Mouse (Mus musculus): ENCODE measurements at regions not wholly inside any gene's neighbourhood (a gene's known extent, or its start where the extent isn't known, plus 50 kb on each side); places are given as distances from the start of the nearest gene placed in this dataset.
A peak's percentile ranks its signal among the peaks of the same experiment; 100 is the strongest.

DNA sequence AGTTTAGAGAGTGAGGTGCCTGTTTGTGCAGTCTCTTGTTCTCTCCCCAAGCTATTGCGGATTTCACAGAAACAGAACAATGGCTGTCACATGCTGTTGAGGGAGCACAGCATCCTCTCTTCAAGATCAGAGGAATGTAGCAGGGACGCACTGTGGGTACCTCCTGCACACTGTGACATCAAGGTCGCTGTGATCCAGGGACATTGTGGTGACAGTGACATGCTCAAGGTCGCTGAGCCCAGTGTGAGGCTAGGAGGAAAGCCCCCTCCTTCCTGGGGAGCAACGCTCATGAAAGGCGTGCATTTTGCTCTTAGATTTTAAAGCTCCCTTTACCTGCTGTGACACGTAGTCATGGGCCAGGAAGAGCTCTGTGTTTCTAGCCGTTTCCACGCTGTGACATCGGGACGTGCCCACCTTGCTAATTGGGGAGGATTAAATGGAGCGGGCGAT is 248.5 kb upstream of the Myt1l start:
- no peaks in the 10 kb centered on the region for H3K4me1 ChIP-seq (replicated peaks; ENCODE audit: control insufficient read depth, insufficient read depth, low read length)
- H3K4me3 ChIP-seq (ENCODE audit: control insufficient read depth, insufficient read depth, low read length) = no peak overlapping the region
- H3K36me3 ChIP-seq (ENCODE audit: control insufficient read depth, insufficient read depth, low read length) = no peaks in the 10 kb centered on the region
- DNase-seq = no peak
- 15% methylated on average over 13 of the region's 13 CpGs for WGBS
- TF ChIP-seq CTCF (IDR thresholded peaks at IDR 0.05; ENCODE audit: borderline replicate concordance, control insufficient read depth, extremely low read depth, insufficient read depth, low read length, poor library complexity) (no peak), POLR2A (IDR thresholded peaks at IDR 0.05; ENCODE audit: control insufficient read depth, extremely low read depth, insufficient read depth, low read length, poor library complexity) (no peak)
- H3K27ac ChIP-seq (ENCODE audit: control insufficient read depth, insufficient read depth, low read length) = no peak overlapping the region
- no peaks in the 10 kb centered on the region for H3K27me3 ChIP-seq (ENCODE audit: control insufficient read depth, insufficient read depth, low read length)

GRCm38 (mm10) chr12:29280081-29280788 is 247.9 kb upstream of the Myt1l start:
- H3K4me1 ChIP-seq (replicated peaks; ENCODE audit: control insufficient read depth, insufficient read depth, low read length) = no peaks in the 10 kb centered on the region
- H3K27ac ChIP-seq (ENCODE audit: control insufficient read depth, insufficient read depth, low read length) = no peak overlapping the region
- no peaks in the 10 kb centered on the region for H3K27me3 ChIP-seq (ENCODE audit: control insufficient read depth, insufficient read depth, low read length)
- H3K4me3 ChIP-seq (ENCODE audit: control insufficient read depth, insufficient read depth, low read length) = no peak overlapping the region
- DNase-seq = no peak
- no peaks in the 10 kb centered on the region for H3K36me3 ChIP-seq (ENCODE audit: control insufficient read depth, insufficient read depth, low read length)
- TF ChIP-seq POLR2A (IDR thresholded peaks at IDR 0.05; ENCODE audit: control insufficient read depth, extremely low read depth, insufficient read depth, low read length, poor library complexity) (no peak), CTCF (IDR thresholded peaks at IDR 0.05; ENCODE audit: borderline replicate concordance, control insufficient read depth, extremely low read depth, insufficient read depth, low read length, poor library complexity) (no peak)
- WGBS = 30% methylated on average over 9 of the region's 9 CpGs

DNA sequence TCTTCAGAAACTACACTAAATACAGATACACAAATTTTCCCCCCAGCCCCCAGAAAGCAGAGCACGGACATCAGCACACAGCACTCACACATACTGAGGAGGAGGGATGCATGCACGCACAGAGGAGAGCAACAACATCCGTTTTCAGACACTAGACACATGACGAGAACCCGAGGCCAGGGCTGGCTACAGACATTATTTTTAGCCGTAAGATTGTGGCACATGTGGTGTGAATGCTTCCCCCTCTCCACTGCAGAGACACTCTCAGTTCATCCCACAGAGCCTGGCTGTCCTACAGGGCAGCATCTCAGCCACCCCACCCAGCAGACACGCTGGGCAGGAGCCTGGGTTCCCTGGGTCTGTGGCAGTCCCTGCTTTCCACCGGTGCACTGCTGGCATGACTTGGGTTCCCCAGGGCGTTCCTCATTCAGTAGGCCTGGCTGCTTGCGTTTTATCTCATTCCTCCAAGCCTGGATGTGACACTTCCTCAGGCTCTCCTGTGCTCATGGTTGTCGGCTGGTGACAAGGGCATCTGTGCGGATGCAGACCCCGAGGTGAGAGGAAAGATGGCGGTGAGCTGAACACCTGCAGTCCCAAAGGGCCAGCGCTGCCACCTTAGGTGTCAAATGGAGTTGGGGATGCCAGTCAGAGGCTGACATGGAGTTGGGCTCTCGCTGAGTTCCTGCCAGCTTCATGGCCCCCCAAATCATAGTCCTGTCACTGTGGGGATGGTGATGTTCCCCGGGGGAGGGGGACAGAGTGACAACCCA is 247.1 kb upstream of the Myt1l start:
- WGBS = 64% methylated on average over 17 of the region's 17 CpGs
- H3K27ac ChIP-seq (ENCODE audit: control insufficient read depth, insufficient read depth, low read length) = no peak overlapping the region
- no peaks in the 10 kb centered on the region for H3K4me1 ChIP-seq (replicated peaks; ENCODE audit: control insufficient read depth, insufficient read depth, low read length)
- no peaks in the 10 kb centered on the region for H3K36me3 ChIP-seq (ENCODE audit: control insufficient read depth, insufficient read depth, low read length)
- H3K4me3 ChIP-seq (ENCODE audit: control insufficient read depth, insufficient read depth, low read length) = no peak overlapping the region
- TF ChIP-seq CTCF (IDR thresholded peaks at IDR 0.05; ENCODE audit: borderline replicate concordance, control insufficient read depth, extremely low read depth, insufficient read depth, low read length, poor library complexity) = no peak
- TF ChIP-seq POLR2A (IDR thresholded peaks at IDR 0.05; ENCODE audit: control insufficient read depth, extremely low read depth, insufficient read depth, low read length, poor library complexity) = no peak
- H3K27me3 ChIP-seq (ENCODE audit: control insufficient read depth, insufficient read depth, low read length) = no peaks in the 10 kb centered on the region
- no peak for DNase-seq

DNA sequence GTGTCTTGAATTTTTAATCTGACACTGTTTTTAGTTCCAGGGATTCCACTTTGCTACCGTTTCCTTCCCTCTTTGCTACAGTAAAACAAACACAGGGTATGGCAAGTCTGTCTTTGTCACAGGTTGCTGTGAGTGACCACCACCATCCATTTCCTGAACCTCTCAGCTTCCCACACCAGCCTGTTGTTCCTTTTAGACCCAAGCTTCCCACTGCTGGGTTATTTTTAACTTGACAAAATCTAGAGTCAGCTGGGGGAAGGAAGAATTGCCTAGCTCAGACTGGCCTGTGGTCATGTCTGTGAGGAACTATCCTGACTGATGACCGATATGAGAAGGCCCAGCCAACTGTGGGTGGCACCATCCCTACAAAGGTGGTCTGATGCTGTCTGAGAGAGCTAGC is 239.4 kb upstream of the Myt1l start:
- Histone ChIP-seq H3K27ac (ENCODE audit: control insufficient read depth, insufficient read depth, low read length) (no peak overlapping the region), H3K27me3 (ENCODE audit: control insufficient read depth, insufficient read depth, low read length) (no peaks in the 10 kb centered on the region)
- WGBS = 44% methylated on average over 2 of the region's 2 CpGs

DNA sequence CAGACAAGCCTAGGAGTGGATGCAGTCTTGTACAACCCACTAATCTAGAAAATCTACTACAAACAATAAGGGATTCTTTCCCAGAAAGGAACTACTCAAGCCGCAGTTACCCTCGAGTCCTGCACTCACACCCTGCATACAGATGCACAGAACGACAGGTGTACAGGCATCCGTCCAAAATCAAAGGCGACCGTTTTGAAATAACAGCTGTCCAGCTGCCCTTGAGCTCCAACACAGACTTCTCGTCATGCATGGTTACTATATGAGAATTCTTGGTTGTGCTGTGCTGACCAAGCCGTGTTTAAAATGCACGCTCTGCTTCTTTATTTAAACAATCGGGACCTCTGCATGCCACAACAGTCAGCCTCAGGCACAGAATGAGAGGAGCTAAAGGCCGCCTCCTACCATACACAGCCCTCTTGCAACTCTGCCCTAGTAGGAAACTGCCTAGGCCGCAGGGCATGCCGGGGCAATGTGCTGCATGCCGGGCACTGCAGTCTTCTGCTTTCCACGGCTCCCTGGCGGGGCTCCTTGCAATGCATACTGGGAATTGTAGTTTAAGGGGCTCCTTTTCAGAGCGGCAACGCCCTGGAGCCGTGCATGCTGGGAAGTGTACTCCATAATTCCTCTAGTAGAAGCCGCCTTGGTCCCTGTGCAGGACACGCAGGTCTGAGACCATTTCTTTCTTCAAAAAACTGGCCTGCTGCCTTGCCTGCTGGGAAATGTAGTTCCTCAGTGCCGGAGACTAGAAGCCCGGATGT is 237.4 kb upstream of the Myt1l start:
- WGBS = 27% methylated on average over 23 of the region's 23 CpGs
- DNase-seq = peak; percentile 67
- Histone ChIP-seq H3K27ac (ENCODE audit: control insufficient read depth, insufficient read depth, low read length) (no peak overlapping the region; the same call in 1 of the 2 replicates), H3K27me3 (ENCODE audit: control insufficient read depth, insufficient read depth, low read length) (no peaks in the 10 kb centered on the region), H3K36me3 (ENCODE audit: control insufficient read depth, insufficient read depth, low read length) (no peaks in the 10 kb centered on the region), H3K4me3 (ENCODE audit: control insufficient read depth, insufficient read depth, low read length) (peak overlapping the region; percentile 49), H3K4me1 (replicated peaks; ENCODE audit: control insufficient read depth, insufficient read depth, low read length) (peaks cover 6% of the 10 kb centered on the region)
- TF ChIP-seq POLR2A (IDR thresholded peaks at IDR 0.05; ENCODE audit: control insufficient read depth, extremely low read depth, insufficient read depth, low read length, poor library complexity) (no peak), CTCF (IDR thresholded peaks at IDR 0.05; ENCODE audit: borderline replicate concordance, control insufficient read depth, extremely low read depth, insufficient read depth, low read length, poor library complexity) (no peak)

More for the DNA sequence above, 239.4 kb upstream of the Myt1l start:
- H3K36me3 ChIP-seq (ENCODE audit: control insufficient read depth, insufficient read depth, low read length) = no peaks in the 10 kb centered on the region
- TF ChIP-seq POLR2A (IDR thresholded peaks at IDR 0.05; ENCODE audit: control insufficient read depth, extremely low read depth, insufficient read depth, low read length, poor library complexity) (no peak), CTCF (IDR thresholded peaks at IDR 0.05; ENCODE audit: borderline replicate concordance, control insufficient read depth, extremely low read depth, insufficient read depth, low read length, poor library complexity) (no peak)
- no peak for DNase-seq
- peaks cover 6% of the 10 kb centered on the region for H3K4me1 ChIP-seq (replicated peaks; ENCODE audit: control insufficient read depth, insufficient read depth, low read length)
- H3K4me3 ChIP-seq (ENCODE audit: control insufficient read depth, insufficient read depth, low read length) = no peak overlapping the region

GRCm38 (mm10) chr12:29297984-29298383 is 230.2 kb upstream of the Myt1l start:
- Histone ChIP-seq H3K36me3 (ENCODE audit: control insufficient read depth, insufficient read depth, low read length) (no peaks in the 10 kb centered on the region), H3K27me3 (ENCODE audit: control insufficient read depth, insufficient read depth, low read length) (no peaks in the 10 kb centered on the region), H3K27ac (ENCODE audit: control insufficient read depth, insufficient read depth, low read length) (no peak overlapping the region), H3K4me3 (ENCODE audit: control insufficient read depth, insufficient read depth, low read length) (no peak overlapping the region), H3K4me1 (replicated peaks; ENCODE audit: control insufficient read depth, insufficient read depth, low read length) (no peaks in the 10 kb centered on the region)
- no peak for DNase-seq
- TF ChIP-seq CTCF (IDR thresholded peaks at IDR 0.05; ENCODE audit: borderline replicate concordance, control insufficient read depth, extremely low read depth, insufficient read depth, low read length, poor library complexity) (no peak), POLR2A (IDR thresholded peaks at IDR 0.05; ENCODE audit: control insufficient read depth, extremely low read depth, insufficient read depth, low read length, poor library complexity) (no peak)
- 88% methylated on average over 5 of the region's 5 CpGs for WGBS

Measured in thymus, adult 2 months (tissue).